Mouse (Mus musculus): ENCODE measurements around the gene Dnaic1.

Gene Dnaic1

DNA sequence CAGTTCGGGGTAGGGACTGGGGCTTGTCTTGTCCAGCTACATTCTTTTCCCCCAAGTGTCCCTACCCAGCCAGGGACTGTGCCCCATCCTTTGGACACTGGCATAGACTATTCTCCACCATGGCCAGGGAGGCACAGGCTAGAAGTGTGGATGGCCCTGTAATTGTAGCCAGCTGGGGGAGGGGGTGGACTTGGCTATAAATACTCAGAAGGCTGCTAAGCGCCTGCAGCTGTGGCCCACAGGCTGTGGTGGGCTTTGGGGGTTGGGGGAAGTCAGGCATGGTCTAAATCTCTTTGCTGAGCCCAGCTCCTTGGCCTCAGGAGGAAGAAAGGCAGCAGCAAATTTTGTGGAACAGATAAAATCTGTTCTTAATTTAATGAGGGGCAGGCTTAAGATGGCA lies 66.3 kb downstream of the Dnaic1 start:
- DNase-seq (ENCODE audit: low spot score), result no peak

- DNase-seq (ENCODE audit: low spot score), result no peak
Observed at GRCm38 (mm10) chr4:41636366-41636765, 66.8 kb downstream of the Dnaic1 start.

GRCm38 (mm10) chr4:41636882-41637635 lies 67.5 kb downstream of the Dnaic1 start:
- DNase-seq (ENCODE audit: low spot score), result no peak

DNA sequence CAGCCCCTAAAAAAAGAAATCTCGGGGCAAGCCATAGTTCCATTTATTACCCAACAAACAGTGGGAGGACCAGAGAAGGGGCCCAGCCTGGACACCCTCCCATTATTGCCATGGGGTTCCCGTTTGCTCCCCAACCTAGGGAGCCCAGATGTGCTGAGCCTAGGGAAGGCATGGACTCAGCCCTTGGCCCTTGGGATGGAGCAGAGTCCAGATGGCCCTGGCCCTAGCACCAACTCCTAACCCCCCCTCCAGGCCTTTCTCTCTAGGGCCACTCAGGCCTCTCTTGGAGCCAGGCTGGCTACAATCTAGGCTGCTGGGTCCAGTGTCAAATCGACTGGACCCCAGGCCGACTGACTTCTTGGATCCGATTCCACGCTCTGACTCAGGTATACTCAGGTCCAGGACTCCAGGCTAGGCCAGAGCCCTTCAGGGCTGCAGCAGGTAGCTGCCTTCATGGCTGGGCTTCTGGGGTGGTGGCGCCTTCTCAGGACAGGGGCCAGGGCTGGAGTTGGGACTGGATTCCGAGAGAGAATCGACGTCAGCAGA lies 68.7 kb downstream of the Dnaic1 start:
- DNase-seq (ENCODE audit: low spot score), result no peak

GRCm38 (mm10) chr4:41638828-41639213 lies 69.2 kb downstream of the Dnaic1 start:
- no peak for DNase-seq (ENCODE audit: low spot score)

DNA sequence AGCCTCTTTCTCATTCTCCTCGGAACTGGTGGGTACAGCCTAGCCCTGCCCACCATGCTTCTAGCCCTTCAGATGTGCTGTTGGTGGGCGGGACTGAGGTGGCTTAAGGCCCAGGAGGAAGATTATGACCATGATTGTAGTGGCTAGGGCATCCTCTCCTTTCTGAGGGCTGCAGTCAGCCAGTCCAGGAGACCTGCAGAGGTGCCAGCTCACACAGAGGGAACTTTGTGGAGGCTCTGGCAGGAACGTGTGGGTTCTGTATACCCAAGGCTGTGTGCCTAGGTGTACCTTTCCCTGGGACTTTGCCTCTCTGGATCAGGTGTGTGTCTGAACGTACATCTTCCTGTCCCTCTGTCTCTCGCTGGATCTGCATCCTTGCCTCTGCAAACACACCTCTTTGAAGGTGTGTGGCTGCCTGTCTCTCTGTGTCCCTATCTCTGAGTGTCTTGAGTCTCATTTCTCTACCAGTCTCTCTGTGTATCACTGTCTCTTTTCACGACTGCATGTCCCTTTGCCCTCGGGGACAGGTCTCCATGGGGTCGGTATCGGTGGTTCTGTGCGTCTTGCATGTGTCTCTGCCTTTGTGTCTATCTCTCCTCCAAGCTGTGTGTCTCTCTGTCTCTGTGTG lies 69.8 kb downstream of the Dnaic1 start:
- DNase-seq (ENCODE audit: low spot score), result no peak

DNA sequence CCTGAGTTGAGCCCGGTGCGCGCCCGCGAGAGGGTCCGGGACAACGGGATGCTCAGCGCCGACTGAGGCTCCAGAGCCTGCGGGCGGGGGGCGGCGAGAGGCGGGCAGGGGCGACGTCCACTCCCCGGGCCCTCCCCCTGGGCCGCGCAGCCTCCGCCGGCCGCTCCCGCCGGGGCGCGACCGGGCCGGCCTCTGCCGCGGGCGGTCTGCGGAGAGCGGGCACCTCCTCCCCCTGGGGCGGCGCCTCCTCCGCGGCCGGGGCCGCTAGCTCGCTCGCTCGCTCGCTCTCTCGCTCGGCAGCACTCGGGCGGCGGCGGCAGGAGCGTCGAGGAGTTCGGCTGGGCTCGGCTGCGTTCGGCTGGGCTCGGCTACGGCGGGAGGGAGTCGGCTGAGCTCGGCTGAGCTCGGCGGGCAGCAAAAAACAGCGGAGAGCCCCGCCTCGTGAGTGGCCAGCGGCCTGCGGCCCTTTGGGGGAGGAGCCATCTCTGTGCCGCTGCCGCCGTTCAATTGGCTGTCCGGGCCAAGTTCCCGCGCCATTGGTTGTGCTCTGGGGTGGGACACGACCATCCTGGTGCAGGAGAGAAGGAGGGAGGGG lies 70.4 kb downstream of the Dnaic1 start, which contains the start of gene Enho:
Enho (minus strand) TSS at position 412 of the 595 bp plus-strand sequence.
- DNase-seq (ENCODE audit: low spot score), result peak; percentile 96

DNA sequence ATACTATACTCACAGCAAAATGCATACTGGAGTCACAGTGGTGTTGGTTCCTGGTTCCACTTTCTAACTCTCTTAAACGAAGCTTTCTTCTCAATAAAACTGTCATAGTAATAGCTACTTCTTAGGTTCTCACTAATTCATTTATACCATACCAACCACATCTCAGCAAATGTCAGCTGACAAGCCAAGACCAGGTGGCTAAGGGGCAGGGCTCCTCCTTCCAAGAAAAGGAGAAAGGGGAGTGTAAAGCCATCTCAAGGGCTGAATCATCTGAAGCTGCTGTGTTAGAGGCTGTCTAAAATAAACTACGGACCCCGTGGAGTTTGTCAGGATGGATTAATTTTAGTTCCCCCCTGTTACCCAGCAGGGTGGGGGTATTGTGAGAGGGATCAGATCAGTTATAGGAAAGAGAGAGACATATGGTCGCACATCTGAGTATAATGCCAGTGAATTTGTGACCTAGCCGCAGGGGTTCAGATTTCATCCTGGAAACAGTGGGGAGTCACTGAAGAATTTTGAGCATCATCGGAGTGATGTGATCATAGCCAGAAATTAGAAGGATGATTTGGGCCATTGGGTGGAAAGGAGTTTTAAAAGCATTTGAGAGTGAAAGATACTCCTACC lies 71.7 kb downstream of the Dnaic1 start:
- no peak for DNase-seq (ENCODE audit: low spot score)

DNA sequence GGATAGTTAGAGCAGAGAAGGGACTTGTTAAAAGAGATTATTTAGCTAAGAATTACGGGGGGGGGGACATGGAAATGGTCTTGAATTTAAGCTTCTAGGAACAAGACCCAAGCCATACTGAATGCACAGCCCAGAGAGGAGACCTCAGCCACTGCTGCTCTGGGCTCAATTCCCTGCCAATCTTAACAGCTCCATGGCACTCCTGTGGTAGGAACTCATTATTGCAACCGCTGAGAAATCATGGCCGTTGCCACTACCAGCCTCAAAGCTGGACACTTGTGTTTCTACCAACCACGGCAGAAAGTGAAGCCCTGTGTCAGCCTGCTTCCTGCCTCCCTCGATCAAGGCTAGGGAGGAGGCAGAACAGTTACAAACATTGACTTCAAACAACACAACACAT lies 75.9 kb downstream of the Dnaic1 start:
- no peak for DNase-seq (ENCODE audit: low spot score)

- no peak for DNase-seq (ENCODE audit: low spot score)
Observed at GRCm38 (mm10) chr4:41648157-41648556, 78.6 kb downstream of the Dnaic1 start.

- DNase-seq (ENCODE audit: low spot score), result no peak
Observed at GRCm38 (mm10) chr4:41648627-41649026, 79.1 kb downstream of the Dnaic1 start.

DNA sequence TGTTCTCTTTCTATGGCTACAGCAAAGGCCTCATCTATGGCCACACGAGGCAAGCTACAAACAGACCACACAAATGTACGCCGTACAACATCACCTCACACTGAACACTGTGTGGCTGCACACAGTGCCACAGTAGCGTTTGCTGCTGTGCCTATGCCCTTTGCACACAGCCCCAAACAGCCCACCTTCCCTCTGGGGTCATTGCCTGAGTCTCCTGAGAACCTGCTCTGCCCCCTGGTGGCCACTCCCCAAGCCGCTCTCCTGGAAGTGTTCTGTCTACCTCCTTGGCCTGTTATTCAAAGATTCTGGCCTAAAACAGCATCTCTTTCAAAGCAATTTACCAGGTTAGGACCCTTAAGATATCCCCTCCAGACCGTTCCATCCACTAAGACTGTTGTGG lies 83.7 kb downstream of the Dnaic1 start:
- DNase-seq (ENCODE audit: low spot score), result peak; percentile 78

DNA sequence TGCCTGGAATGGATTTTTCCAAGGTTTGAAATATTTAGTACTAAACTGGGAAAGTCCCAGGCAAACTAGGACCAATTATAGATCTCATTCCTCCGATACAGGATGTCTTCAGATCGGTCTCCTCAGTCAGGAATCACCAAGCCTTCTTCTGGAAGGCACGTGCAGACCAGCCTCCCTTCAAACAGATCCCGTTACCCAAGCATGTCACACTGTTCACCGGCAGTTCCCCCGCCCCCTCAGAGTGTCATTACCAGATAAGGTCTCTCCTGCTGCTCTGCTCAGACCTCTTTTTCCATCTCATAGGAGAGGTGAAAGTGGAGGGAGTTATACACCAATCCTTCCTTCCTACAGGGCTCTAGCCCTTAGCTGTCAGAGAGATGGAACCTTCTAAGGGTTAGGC lies 84.2 kb downstream of the Dnaic1 start:
- no peak for DNase-seq (ENCODE audit: low spot score)

GRCm38 (mm10) chr4:41654217-41654616 lies 84.6 kb downstream of the Dnaic1 start:
- DNase-seq (ENCODE audit: low spot score), result peak; percentile 69

DNA sequence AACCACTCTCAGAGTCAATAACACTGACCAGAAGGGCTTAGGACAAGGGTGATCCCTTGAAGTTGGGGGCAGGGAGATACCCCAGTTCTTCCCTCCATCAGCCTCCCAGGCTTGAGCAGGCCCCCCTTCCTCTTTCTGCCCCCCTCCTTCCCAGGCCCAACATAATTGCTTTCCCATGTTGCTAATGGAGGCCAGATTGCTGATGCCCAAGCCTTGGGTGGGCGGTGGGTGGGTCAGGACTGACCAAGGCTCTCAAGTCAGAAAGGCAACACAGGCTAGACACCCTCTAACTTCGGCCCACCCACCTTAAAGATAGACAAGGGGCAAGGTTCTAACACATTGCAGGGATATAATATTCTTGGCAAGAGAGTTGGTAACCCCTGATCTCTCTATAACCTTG lies 86.0 kb downstream of the Dnaic1 start:
- DNase-seq (ENCODE audit: low spot score), result no peak

DNA sequence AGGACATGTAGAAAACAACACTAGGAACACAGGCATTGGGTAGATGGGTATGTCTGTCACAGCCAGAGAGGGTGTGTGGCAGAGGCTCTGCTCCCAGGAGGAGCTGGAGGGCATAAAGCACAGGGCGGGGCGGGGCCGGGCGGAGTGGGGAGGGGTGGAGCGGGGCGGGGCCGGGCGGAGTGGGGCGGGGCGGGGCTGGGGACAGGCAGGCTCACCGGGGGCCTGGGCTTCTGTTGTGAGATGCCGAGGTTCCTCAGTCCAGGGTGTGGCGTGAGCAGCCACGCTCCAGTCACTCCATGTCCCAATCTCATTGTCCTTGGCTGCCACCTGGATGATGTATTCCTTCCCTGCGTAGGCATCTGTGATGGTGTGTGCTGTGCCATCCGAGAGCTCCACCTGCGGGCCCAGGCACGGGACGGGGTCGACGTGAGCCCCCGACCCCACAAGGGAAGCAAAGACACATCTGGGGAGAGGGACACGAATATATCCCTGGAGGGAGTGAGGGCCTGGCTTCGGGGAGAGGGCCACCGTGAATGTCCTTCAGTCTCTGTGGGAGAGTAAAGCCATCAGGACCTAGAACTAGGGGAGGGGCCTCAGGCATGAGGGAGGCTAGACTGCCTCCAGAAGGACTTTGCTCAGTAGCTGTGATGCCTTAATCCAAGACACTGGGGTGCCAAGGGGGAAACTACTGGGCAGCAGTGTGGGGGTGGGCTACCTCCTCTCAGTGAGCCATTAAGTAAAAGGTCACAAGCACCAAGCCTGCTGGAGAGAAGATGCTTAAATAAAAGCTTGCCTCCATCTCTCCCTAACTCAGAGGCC lies 89.2 kb downstream of the Dnaic1 start:
- no peak for DNase-seq (ENCODE audit: low spot score)

GRCm38 (mm10) chr4:41659556-41659955 lies 90.0 kb downstream of the Dnaic1 start:
- DNase-seq (ENCODE audit: low spot score), result no peak

GRCm38 (mm10) chr4:41660851-41661430 lies 91.4 kb downstream of the Dnaic1 start:
- no peak for DNase-seq (ENCODE audit: low spot score)

GRCm38 (mm10) chr4:41662723-41663122 lies 93.1 kb downstream of the Dnaic1 start:
- no peak for DNase-seq (ENCODE audit: low spot score)

DNA sequence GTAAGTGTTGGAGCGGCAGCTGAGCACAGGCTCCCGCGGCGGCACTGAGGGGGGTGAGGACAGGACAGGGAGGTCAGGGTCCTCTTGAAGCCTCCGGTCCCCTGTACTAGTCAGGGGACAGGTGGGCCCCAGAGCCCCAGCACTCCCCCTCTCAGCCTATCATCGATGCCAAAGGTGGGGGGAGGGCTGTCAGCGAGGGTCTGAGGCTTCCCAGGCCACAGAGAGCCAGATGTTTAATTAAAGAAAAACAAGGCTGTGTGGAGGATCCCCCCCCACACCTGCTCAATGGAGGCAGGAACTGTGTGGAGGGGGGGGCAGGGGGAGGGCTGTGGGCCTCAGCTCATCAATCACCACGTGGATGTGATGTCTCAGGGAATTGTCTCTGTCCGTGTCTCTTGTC lies 94.0 kb downstream of the Dnaic1 start:
- no peak for DNase-seq (ENCODE audit: low spot score)

DNA sequence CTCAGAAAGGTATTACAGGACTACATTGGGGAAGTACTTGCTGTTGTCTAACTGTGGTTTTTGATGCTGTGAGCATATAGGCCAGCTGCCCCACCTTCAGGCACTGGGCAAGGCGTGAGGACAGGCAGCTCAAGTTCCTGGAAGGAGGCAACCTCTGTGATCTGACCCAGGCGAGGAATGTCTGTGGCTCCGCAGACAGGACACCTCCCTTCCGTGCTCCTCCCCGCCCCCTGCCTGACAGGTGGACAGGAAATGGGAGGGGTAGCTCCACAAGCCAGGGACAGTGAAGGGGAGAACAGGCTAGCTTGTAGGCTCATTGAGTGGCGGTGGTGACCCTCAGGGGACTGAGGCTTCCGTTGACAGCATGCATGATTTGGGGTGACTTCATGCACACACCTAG lies 95.0 kb downstream of the Dnaic1 start:
- DNase-seq (ENCODE audit: low spot score), result no peak
